Mouse (Mus musculus) small intestine, adult 2 months (tissue): ENCODE results near the gene Tesk2.

Experiments used
- CTCF ChIP-seq: fragments of 200-500 bp; IDR thresholded peaks from 2 replicates; pipeline ENCODE4 v1.5.1; 2012; ENCODE audit warnings: low read depth, mild to moderate bottlenecking, control low read depth, inconsistent platforms, low read length, moderate library complexity, mixed read lengths; ENCODE audit not compliant: insufficient replicate concordance, insufficient read length; ENCODE audit errors: extremely low read depth
- POLR2A ChIP-seq: fragments of 200-500 bp; IDR thresholded peaks from 2 replicates; pipeline ENCODE4 v1.6.1; 2012; ENCODE audit warnings: low read depth, mild to moderate bottlenecking, control low read depth, inconsistent platforms, low read length, moderate library complexity

GRCm38 (mm10) chr4:116786587-116786986, 65.8 kb downstream of the Tesk2 start:
- peak; percentile 45; the same call in 1 of the 2 replicates for TF ChIP-seq CTCF
- TF ChIP-seq POLR2A, result no peak
